Mouse (Mus musculus) lung, postnatal 0 days (tissue): ENCODE data around the gene Pdzd7. TPM values are rescaled to one million over a fixed set of nuclear protein-coding genes. Genes with fewer than 3 reads are reported as not detected.

ENCODE experiments used
- ATAC-seq: fragments of 200-750 bp; cut with Nextera tagmentation; 2 replicates; pipeline ENCODE4 v1.8.0; 2017; ENCODE audit warnings: moderate library complexity
- DNase-seq: peaks from one replicate; pipeline ENCODE4 v3.0.0-alpha.2; 2016; ENCODE audit warnings: low spot score
- H3K27ac ChIP-seq: fragments of 300-500 bp; sonication (generic); 2 replicates; pipeline ENCODE4 v1.5.1; 2014; ENCODE audit warnings: antibody characterized with exemption, mild to moderate bottlenecking, low read length, mixed read lengths
- H3K27me3 ChIP-seq: fragments of 300-500 bp; sonication (generic); replicated peaks from 2 replicates; pipeline ENCODE4 v1.6.1; 2014; ENCODE audit warnings: low read length, mixed read lengths; ENCODE audit not compliant: insufficient read depth
- H3K36me3 ChIP-seq: fragments of 300-500 bp; sonication (generic); 2 replicates; pipeline ENCODE4 v1.6.1; 2014; ENCODE audit warnings: low read length, mixed read lengths; ENCODE audit not compliant: insufficient read depth
- H3K4me1 ChIP-seq: fragments of 300-500 bp; sonication (generic); 2 replicates; pipeline ENCODE4 v1.6.1; 2014; ENCODE audit warnings: antibody characterized with exemption, low read depth, low read length, mixed read lengths; ENCODE audit not compliant: insufficient read depth
- H3K4me2 ChIP-seq: fragments of 300-500 bp; sonication (generic); replicated peaks from 2 replicates; pipeline ENCODE4 v1.6.1; 2014; ENCODE audit warnings: low read depth, mild to moderate bottlenecking, low read length, moderate library complexity, mixed read lengths
- H3K4me3 ChIP-seq: fragments of 300-500 bp; sonication (generic); 2 replicates; pipeline ENCODE4 v1.5.1; 2014; ENCODE audit warnings: low read depth, low read length
- H3K9ac ChIP-seq: fragments of 300-500 bp; sonication (generic); replicated peaks from 2 replicates; pipeline ENCODE4 v1.6.1; 2014; ENCODE audit warnings: low read depth, mild to moderate bottlenecking
- H3K9me3 ChIP-seq: fragments of 300-500 bp; sonication (generic); 2 replicates; pipeline ENCODE4 v1.6.1; 2016; ENCODE audit warnings: low read length, mixed read lengths
- CTCF ChIP-seq: IDR thresholded peaks from 2 replicates; pipeline ENCODE4 v1.5.1; 2016; ENCODE audit warnings: antibody characterized with exemption, mild to moderate bottlenecking
- EP300 ChIP-seq: IDR thresholded peaks from 2 replicates; pipeline ENCODE4 v1.6.1; 2016; ENCODE audit warnings: antibody characterized with exemption, mild to moderate bottlenecking, control low read depth
- whole genome bisulfite sequencing: fragments of 180-500 bp; shearing (Covaris S2); extraction: QIAGEN DNeasy Blood & Tissue Kit; methylation state at CpG from one replicate; pipeline ENCODE4 v1.1.7; 2014; 5-methylcytosine and 5-hydroxymethylcytosine counted together
- polyA plus RNA-seq: library from polyadenylated mRNA; unstranded; fragments of >200 nt; fragmentation: Nextera tagmentation; extraction: Ambion mirVana; gene quantifications from 2 replicates; pipeline ENCODE4 v1.2.1, GENCODE M21; 2015

Gene Pdzd7
- polyA plus RNA-seq, 1 experiment from 2014 or later = 0.12 TPM

- no peaks in the 10 kb centered on the region for H3K9me3 ChIP-seq
- 58% methylated on average over 6 of the region's 6 CpGs for WGBS
- TF ChIP-seq EP300 (no peak), CTCF (no peak)
- H3K27me3 ChIP-seq = no peaks in the 10 kb centered on the region
- DNase-seq (no peak), ATAC-seq (no peak)
- no peaks in the 10 kb centered on the region for H3K36me3 ChIP-seq
- no peak overlapping the region for H3K27ac ChIP-seq
- no peaks in the 10 kb centered on the region for H3K4me1 ChIP-seq
- no peak overlapping the region for H3K9ac ChIP-seq
- no peak overlapping the region for H3K4me3 ChIP-seq
- H3K4me2 ChIP-seq = no peak overlapping the region
Observed at GRCm38 (mm10) chr19:44987851-44988250, 57.7 kb downstream of the Pdzd7 start.

- H3K9me3 ChIP-seq = no peaks in the 10 kb centered on the region
- ATAC-seq (no peak), DNase-seq (no peak)
- H3K36me3 ChIP-seq = no peaks in the 10 kb centered on the region
- no peak overlapping the region for H3K27ac ChIP-seq
- 62% methylated on average over 6 of the region's 6 CpGs for WGBS
- no peak overlapping the region for H3K4me3 ChIP-seq
- H3K27me3 ChIP-seq = no peaks in the 10 kb centered on the region
- no peak for TF ChIP-seq EP300
- no peak for TF ChIP-seq CTCF
- no peak overlapping the region for H3K9ac ChIP-seq
- H3K4me2 ChIP-seq = no peak overlapping the region
- no peaks in the 10 kb centered on the region for H3K4me1 ChIP-seq
Observed at GRCm38 (mm10) chr19:44987004-44987403, 58.5 kb downstream of the Pdzd7 start.

GRCm38 (mm10) chr19:44985159-44985988 lies 60.1 kb downstream of the Pdzd7 start:
- no peak overlapping the region for H3K27ac ChIP-seq
- DNase-seq (no peak), ATAC-seq (no peak)
- peaks cover 9% of the 10 kb centered on the region; the same call in 1 of the 2 replicates for H3K36me3 ChIP-seq
- H3K27me3 ChIP-seq = no peaks in the 10 kb centered on the region
- H3K9ac ChIP-seq = no peak overlapping the region
- H3K4me1 ChIP-seq = no peaks in the 10 kb centered on the region
- no peak overlapping the region for H3K4me2 ChIP-seq
- H3K9me3 ChIP-seq = no peaks in the 10 kb centered on the region
- TF ChIP-seq EP300 = no peak
- no peak for TF ChIP-seq CTCF
- 38% methylated on average over 5 of the region's 5 CpGs for WGBS
- H3K4me3 ChIP-seq = no peak overlapping the region

- Histone ChIP-seq H3K9me3 (no peaks in the 10 kb centered on the region), H3K27me3 (no peaks in the 10 kb centered on the region), H3K27ac (no peak overlapping the region), H3K36me3 (peaks cover 13% of the 10 kb centered on the region; the same call in 1 of the 2 replicates), H3K4me1 (no peaks in the 10 kb centered on the region), H3K4me3 (no peak overlapping the region), H3K9ac (no peak overlapping the region), H3K4me2 (no peak overlapping the region)
- WGBS = 94% methylated on average over 4 of the region's 4 CpGs
- DNase-seq (no peak), ATAC-seq (no peak)
- TF ChIP-seq EP300 (no peak), CTCF (no peak)
Observed at GRCm38 (mm10) chr19:44984420-44984819, 61.1 kb downstream of the Pdzd7 start.

GRCm38 (mm10) chr19:44983366-44983765 lies 62.2 kb downstream of the Pdzd7 start:
- H3K27ac ChIP-seq = no peak overlapping the region
- H3K9me3 ChIP-seq = no peaks in the 10 kb centered on the region
- H3K4me1 ChIP-seq = no peaks in the 10 kb centered on the region
- 90% methylated on average over 6 of the region's 6 CpGs for WGBS
- no peak for TF ChIP-seq CTCF
- no peak for TF ChIP-seq EP300
- DNase-seq (no peak), ATAC-seq (no peak)
- no peak overlapping the region for H3K9ac ChIP-seq
- H3K4me2 ChIP-seq = no peak overlapping the region
- H3K4me3 ChIP-seq = no peak overlapping the region
- peaks cover 13% of the 10 kb centered on the region; the same call in 1 of the 2 replicates for H3K36me3 ChIP-seq
- H3K27me3 ChIP-seq = no peaks in the 10 kb centered on the region

- H3K27ac ChIP-seq = no peak overlapping the region
- WGBS = 65% methylated on average over 7 of the region's 7 CpGs
- no peaks in the 10 kb centered on the region for H3K9me3 ChIP-seq
- ATAC-seq = no peak
- no peak overlapping the region for H3K9ac ChIP-seq
- H3K4me1 ChIP-seq = no peaks in the 10 kb centered on the region
- H3K27me3 ChIP-seq = no peaks in the 10 kb centered on the region
- no peak for TF ChIP-seq CTCF
- TF ChIP-seq EP300 = no peak
- peaks cover 13% of the 10 kb centered on the region; the same call in 1 of the 2 replicates for H3K36me3 ChIP-seq
- no peak overlapping the region for H3K4me3 ChIP-seq
- DNase-seq = no peak
- no peak overlapping the region for H3K4me2 ChIP-seq
Observed at GRCm38 (mm10) chr19:44982477-44983115, 62.9 kb downstream of the Pdzd7 start.
